Mouse (Mus musculus) hindbrain, postnatal 0 days (tissue): ENCODE measurements around the gene Basp1. TPM values are rescaled to one million over a fixed set of nuclear protein-coding genes. Genes with fewer than 3 reads are reported as not detected.
A peak's percentile ranks its signal among the peaks of the same experiment; 100 is the strongest.

ENCODE experiments used
- ATAC-seq: fragments of 200-750 bp; cut with Nextera tagmentation; 2 replicates; pipeline ENCODE4 v1.8.0; 2017; ENCODE audit warnings: mild to moderate bottlenecking, moderate TSS enrichment, moderate library complexity
- DNase-seq: peaks from one replicate; pipeline ENCODE4 v3.0.0-alpha.2; 2015; ENCODE audit warnings: low spot score
- H3K27ac ChIP-seq: fragments of 300-500 bp; sonication (generic); 2 replicates; pipeline ENCODE4 v1.5.1; 2014; ENCODE audit warnings: mild to moderate bottlenecking
- H3K27me3 ChIP-seq: fragments of 300-500 bp; sonication (generic); 2 replicates; pipeline ENCODE4 v1.6.1; 2014; ENCODE audit warnings: low read length, mixed read lengths; ENCODE audit not compliant: insufficient read depth
- H3K36me3 ChIP-seq: fragments of 300-500 bp; sonication (generic); 2 replicates; pipeline ENCODE4 v1.6.1; 2014; ENCODE audit warnings: low read length, mixed read lengths; ENCODE audit not compliant: insufficient read depth
- H3K4me1 ChIP-seq: fragments of 300-500 bp; sonication (generic); 2 replicates; pipeline ENCODE4 v1.6.1; 2014; ENCODE audit warnings: antibody characterized with exemption, low read length, mixed read lengths; ENCODE audit not compliant: insufficient read depth
- H3K4me2 ChIP-seq: fragments of 300-500 bp; sonication (generic); 2 replicates; pipeline ENCODE4 v1.6.1; 2014; ENCODE audit warnings: low read depth, mild to moderate bottlenecking, low read length, moderate library complexity, mixed read lengths
- H3K4me3 ChIP-seq: fragments of 300-500 bp; sonication (generic); 2 replicates; pipeline ENCODE4 v1.5.1; 2014; ENCODE audit warnings: low read length
- H3K9ac ChIP-seq: fragments of 300-500 bp; sonication (generic); replicated peaks from 2 replicates; pipeline ENCODE4 v1.6.1; 2014; ENCODE audit warnings: mild to moderate bottlenecking, low read length, moderate library complexity, mixed read lengths
- H3K9me3 ChIP-seq: fragments of 300-500 bp; sonication (generic); 2 replicates; pipeline ENCODE4 v1.6.1; 2016; ENCODE audit warnings: low read length, mixed read lengths
- CTCF ChIP-seq: IDR thresholded peaks from 2 replicates; pipeline ENCODE4 v1.5.1; 2016; ENCODE audit warnings: antibody characterized with exemption, control low read depth, low read depth
- WGBS: fragments of 180-500 bp; shearing (Covaris S2); extraction: QIAGEN DNeasy Blood & Tissue Kit; methylation state at CpG from one replicate; pipeline ENCODE4 v1.1.7; 2014; 5-methylcytosine and 5-hydroxymethylcytosine counted together
- polyA plus RNA-seq: library from polyadenylated mRNA; unstranded; fragments of >200 nt; fragmentation: Nextera tagmentation; extraction: Ambion mirVana; gene quantifications from 2 replicates; pipeline ENCODE4 v1.2.1, GENCODE M21; 2015
- total RNA-seq: library from RNA; depleted of rRNA; stranded (reverse); fragments of >200 nt; gene quantifications from 2 replicates; pipeline ENCODE4 v1.2.3, GENCODE M21; 2014

The Basp1 gene
- total and polyA plus RNA-seq, 2 experiments from 2014 or later, result 415 to 701 TPM

GRCm38 (mm10) chr15:25420266-25420665 is 6.7 kb upstream of the Basp1 start:
- no peaks in the 10 kb centered on the region for H3K36me3 ChIP-seq
- 93% methylated on average over 9 of the region's 9 CpGs for WGBS
- no peak overlapping the region for H3K9ac ChIP-seq
- no peak overlapping the region for H3K27ac ChIP-seq
- H3K4me1 ChIP-seq, result 0 out of 2 replicates have a peak, but pooled peaks cover 3% of the 10 kb centered on the region
- no peak for TF ChIP-seq CTCF
- no peak overlapping the region for H3K4me3 ChIP-seq
- H3K27me3 ChIP-seq, result no peaks in the 10 kb centered on the region
- ATAC-seq, result no peak
- no peak for DNase-seq
- no peaks in the 10 kb centered on the region for H3K9me3 ChIP-seq
- H3K4me2 ChIP-seq, result no peak overlapping the region

DNA sequence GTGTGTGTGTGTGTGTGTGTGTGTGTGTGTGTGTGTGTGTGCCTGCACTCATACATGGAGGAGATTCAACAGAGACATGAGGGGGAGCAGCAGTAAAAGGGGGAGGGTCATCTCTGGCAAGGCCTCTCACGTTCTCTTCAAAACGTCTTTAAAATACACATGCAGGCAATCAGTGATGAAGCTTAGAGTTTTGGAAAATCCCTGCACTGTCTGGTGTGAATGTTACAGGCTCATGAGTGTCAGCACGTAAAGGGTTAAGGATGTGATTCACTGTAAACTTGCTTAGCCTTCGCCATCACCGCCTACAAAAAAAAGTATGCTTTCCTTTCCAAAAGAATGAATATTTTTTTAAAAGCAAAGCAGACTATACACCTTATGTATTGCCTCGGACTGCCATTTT is 2.8 kb upstream of the Basp1 start:
- DNase-seq (peak; percentile 42), ATAC-seq (no peak)
- H3K9ac ChIP-seq, result peak overlapping the region; percentile 98
- TF ChIP-seq CTCF, result no peak
- H3K36me3 ChIP-seq, result no peaks in the 10 kb centered on the region
- H3K27ac ChIP-seq, result peak overlapping the region; percentile 100
- H3K4me1 ChIP-seq, result 0 out of 2 replicates have a peak, but pooled peaks cover 3% of the 10 kb centered on the region
- H3K27me3 ChIP-seq, result no peaks in the 10 kb centered on the region
- H3K9me3 ChIP-seq, result no peaks in the 10 kb centered on the region
- 29% methylated on average over 6 of the region's 6 CpGs for WGBS
- peak overlapping the region; percentile 98 for H3K4me3 ChIP-seq
- H3K4me2 ChIP-seq, result peak overlapping the region; percentile 89

- no peak for TF ChIP-seq CTCF
- H3K36me3 ChIP-seq, result no peaks in the 10 kb centered on the region
- H3K4me3 ChIP-seq, result peak overlapping the region; percentile 98
- H3K4me2 ChIP-seq, result peak overlapping the region; percentile 89
- 22% methylated on average over 4 of the region's 4 CpGs for WGBS
- ATAC-seq, result no peak
- peak overlapping the region; percentile 100 for H3K27ac ChIP-seq
- peak; percentile 86 for DNase-seq
- no peaks in the 10 kb centered on the region for H3K27me3 ChIP-seq
- H3K4me1 ChIP-seq, result 0 out of 2 replicates have a peak, but pooled peaks cover 3% of the 10 kb centered on the region
- no peaks in the 10 kb centered on the region for H3K9me3 ChIP-seq
- peak overlapping the region; percentile 98 for H3K9ac ChIP-seq
These were observed 2.4 kb upstream of the Basp1 start for GRCm38 (mm10) chr15:25415958-25416357.

DNA sequence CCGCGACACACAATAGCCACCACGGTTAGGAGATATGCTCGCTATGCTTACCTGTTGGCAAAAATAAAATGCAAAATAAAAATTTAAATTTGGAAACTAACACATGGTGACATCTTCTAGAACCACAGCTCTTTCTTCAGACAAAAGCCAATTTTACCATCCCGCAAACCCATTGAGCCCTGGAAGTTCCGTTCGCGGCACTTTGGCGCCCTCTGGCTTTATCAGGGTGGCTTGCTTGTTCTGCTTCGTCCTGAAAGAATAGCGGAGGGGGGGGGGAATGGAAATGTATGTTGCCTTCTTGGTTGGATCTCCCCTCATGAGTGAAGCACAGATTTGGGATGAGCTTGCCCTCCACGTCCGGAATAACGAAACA is 1.2 kb upstream of the Basp1 start:
- DNase-seq, result peak; percentile 97
- peak overlapping the region; percentile 98 for H3K9ac ChIP-seq
- ATAC-seq, result peak; percentile 37
- peak overlapping the region; percentile 89 for H3K4me2 ChIP-seq
- WGBS, result under 1% methylated on average over 14 of the region's 14 CpGs
- H3K36me3 ChIP-seq, result no peaks in the 10 kb centered on the region
- 0 out of 2 replicates have a peak, but pooled peaks cover 3% of the 10 kb centered on the region for H3K4me1 ChIP-seq
- no peaks in the 10 kb centered on the region for H3K27me3 ChIP-seq
- no peaks in the 10 kb centered on the region for H3K9me3 ChIP-seq
- peak overlapping the region; percentile 98 for H3K4me3 ChIP-seq
- peak overlapping the region; percentile 100 for H3K27ac ChIP-seq
- TF ChIP-seq CTCF, result peak; percentile 92

DNA sequence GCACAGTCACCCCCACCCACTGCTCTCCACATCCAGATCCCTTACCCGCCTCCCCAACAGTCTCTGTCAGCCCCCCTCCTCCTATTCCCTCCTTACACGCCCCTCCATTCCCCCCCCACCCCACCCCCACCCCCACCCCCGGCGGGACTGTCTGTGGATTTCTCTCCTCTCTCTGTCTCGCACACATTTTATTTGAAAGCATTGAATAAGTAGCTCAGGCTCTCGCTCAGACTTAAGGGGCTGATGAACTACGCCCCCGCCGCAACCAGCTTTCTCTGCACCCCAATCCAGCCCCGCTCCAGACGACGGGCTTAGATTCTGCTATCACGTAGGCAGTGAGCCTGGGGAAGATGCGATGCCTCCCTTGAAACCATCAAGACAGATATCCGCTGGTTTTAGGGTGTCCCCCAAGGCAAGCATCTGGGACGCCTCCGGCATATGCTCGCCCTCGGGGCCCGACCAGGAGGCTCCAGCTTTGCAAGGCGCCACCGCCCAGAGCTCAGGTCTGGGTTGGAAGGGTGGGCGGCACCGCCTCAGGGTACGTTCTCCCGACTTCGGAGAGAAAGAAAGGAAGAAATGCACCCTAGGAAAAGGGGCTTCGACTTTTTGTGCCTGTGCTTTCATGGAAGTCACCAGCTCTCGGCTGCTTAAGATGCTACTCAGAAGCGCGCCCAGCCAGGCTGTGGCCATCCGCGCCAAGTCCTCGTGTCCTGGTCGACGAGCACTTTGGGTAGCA is 615 bp upstream of the Basp1 start:
- Histone ChIP-seq H3K9me3 (no peaks in the 10 kb centered on the region), H3K27me3 (no peaks in the 10 kb centered on the region), H3K27ac (peak overlapping the region; percentile 100), H3K9ac (peak overlapping the region; percentile 98), H3K4me3 (peak overlapping the region; percentile 98), H3K4me2 (peak overlapping the region; percentile 89), H3K4me1 (peaks cover 8% of the 10 kb centered on the region; the same call in 1 of the 2 replicates), H3K36me3 (no peaks in the 10 kb centered on the region)
- peak; percentile 59 for ATAC-seq
- under 1% methylated on average over 35 of the region's 36 CpGs for WGBS
- no peak for TF ChIP-seq CTCF
- peak; percentile 84 for DNase-seq

DNA sequence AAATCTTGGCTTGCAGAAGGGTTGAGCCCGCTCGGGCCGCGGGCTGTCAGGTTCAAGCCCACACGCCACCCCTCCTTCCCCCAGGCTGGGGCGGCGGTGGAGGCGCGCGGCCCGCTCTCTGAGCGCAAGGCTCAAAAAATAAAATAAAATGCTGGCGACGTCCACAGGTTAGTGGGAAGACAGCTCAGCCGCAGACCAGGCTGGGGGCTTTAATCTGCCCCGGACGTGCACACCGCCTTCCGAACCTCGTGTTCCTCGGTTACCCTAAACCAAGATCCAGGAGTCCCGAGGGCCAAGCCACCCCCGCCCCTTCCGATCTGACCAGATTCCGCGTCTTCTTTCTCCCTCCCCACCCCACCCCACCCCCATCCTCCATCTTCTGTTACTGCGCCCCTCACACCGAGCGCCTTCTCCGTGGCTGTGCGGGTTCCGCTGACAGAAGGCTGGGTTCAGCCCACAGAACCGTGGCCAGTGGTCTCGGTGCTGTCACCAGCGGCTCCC is 753 bp downstream of the Basp1 start:
- H3K27ac ChIP-seq, result peak overlapping the region; percentile 100
- no peaks in the 10 kb centered on the region for H3K27me3 ChIP-seq
- DNase-seq (peak; percentile 76), ATAC-seq (peak; percentile 58)
- peaks cover 13% of the 10 kb centered on the region for H3K4me1 ChIP-seq
- no peak for TF ChIP-seq CTCF
- H3K4me2 ChIP-seq, result peak overlapping the region; percentile 89
- no peaks in the 10 kb centered on the region for H3K9me3 ChIP-seq
- H3K36me3 ChIP-seq, result no peaks in the 10 kb centered on the region
- peak overlapping the region; percentile 98 for H3K4me3 ChIP-seq
- peak overlapping the region; percentile 98 for H3K9ac ChIP-seq
- 0% methylated on average over 32 of the region's 35 CpGs for WGBS
